Mouse (Mus musculus): Measurements from ENCODE around the gene Psg22. TPM values are rescaled to one million over a fixed set of nuclear protein-coding genes. Genes with fewer than 3 reads are reported as not detected.
"Not testable (repeated sequence)": the region's sequence is repeated elsewhere in the genome, so short reads cannot be mapped to it uniquely, and the experiment has no call there.

Gene Psg22
- polyA plus RNA-seq (2014; fragmentation: Nextera tagmentation; extraction: Ambion mirVana) = not detected in 2 replicates

GRCm38 (mm10) chr7:18717790-18718189 lies at the start of gene Psg22:
Psg22 (plus strand) TSS chr7:18718090.
- Histone ChIP-seq H3K27me3 (ENCODE audit: control insufficient read depth, insufficient read depth, low read length) (no peaks in the 10 kb centered on the region), H3K9ac (ENCODE audit: low read length) (no peak within 1 kb of the TSS), H3K4me2 (ENCODE audit: low read depth) (no peak within 1 kb of the TSS), H3K27ac (ENCODE audit: low read depth, low read length) (no peak within 1 kb of the TSS), H3K4me3 (ENCODE audit: low read depth, low read length) (no peak within 1 kb of the TSS), H3K9me3 (ENCODE audit: control insufficient read depth, low read length) (no peaks in the 10 kb centered on the region), H3K36me3 (ENCODE audit: control insufficient read depth, insufficient read depth, low read length) (no peaks in the 10 kb centered on the region), H3K4me1 (ENCODE audit: control insufficient read depth, insufficient read depth, low read length) (no peaks in the 10 kb centered on the region)
- 40% methylated on average over 2 of the region's 2 CpGs for WGBS
- ATAC-seq (ENCODE audit: insufficient read depth, low FRiP score, low TSS enrichment) (no peak), DNase-seq (ENCODE audit: low spot score) (no peak)

- Histone ChIP-seq H3K9me3 (ENCODE audit: control insufficient read depth, low read length) (no peaks in the 10 kb centered on the region), H3K27me3 (ENCODE audit: control insufficient read depth, insufficient read depth, low read length) (no peaks in the 10 kb centered on the region), H3K4me1 (ENCODE audit: control insufficient read depth, insufficient read depth, low read length) (no peaks in the 10 kb centered on the region), H3K4me3 (ENCODE audit: low read depth, low read length) (no peak overlapping the region), H3K27ac (ENCODE audit: low read depth, low read length) (no peak overlapping the region), H3K9ac (ENCODE audit: low read length) (no peak overlapping the region), H3K36me3 (ENCODE audit: control insufficient read depth, insufficient read depth, low read length) (no peaks in the 10 kb centered on the region), H3K4me2 (ENCODE audit: low read depth) (no peak overlapping the region)
- ATAC-seq (ENCODE audit: insufficient read depth, low FRiP score, low TSS enrichment) = no peak
- 44% methylated on average over 2 of the region's 2 CpGs for whole genome bisulfite sequencing
- DNase-seq (ENCODE audit: low spot score) = no peak
These were observed 38.1 kb upstream of the Psg22 start for GRCm38 (mm10) chr7:18679772-18680171.

- H3K36me3 ChIP-seq (ENCODE audit: control insufficient read depth, insufficient read depth, low read length) = no peaks in the 10 kb centered on the region
- DNase-seq (ENCODE audit: low spot score) (no peak), ATAC-seq (ENCODE audit: insufficient read depth, low FRiP score, low TSS enrichment) (no peak)
- no peaks in the 10 kb centered on the region for H3K9me3 ChIP-seq (ENCODE audit: control insufficient read depth, low read length)
- no peaks in the 10 kb centered on the region for H3K4me1 ChIP-seq (ENCODE audit: control insufficient read depth, insufficient read depth, low read length)
- no peak overlapping the region for H3K4me3 ChIP-seq (ENCODE audit: low read depth, low read length)
- no peak overlapping the region for H3K4me2 ChIP-seq (ENCODE audit: low read depth)
- no peak overlapping the region for H3K9ac ChIP-seq (ENCODE audit: low read length)
- H3K27me3 ChIP-seq (ENCODE audit: control insufficient read depth, insufficient read depth, low read length) = no peaks in the 10 kb centered on the region
- H3K27ac ChIP-seq (ENCODE audit: low read depth, low read length) = no peak overlapping the region
These were observed 32.3 kb upstream of the Psg22 start for GRCm38 (mm10) chr7:18685586-18685985.

- 58% methylated on average over 2 of the region's 2 CpGs for WGBS
- no peaks in the 10 kb centered on the region for H3K27me3 ChIP-seq (ENCODE audit: control insufficient read depth, insufficient read depth, low read length)
- no peak for DNase-seq (ENCODE audit: low spot score)
- no peaks in the 10 kb centered on the region for H3K4me1 ChIP-seq (ENCODE audit: control insufficient read depth, insufficient read depth, low read length)
- H3K4me2 ChIP-seq (ENCODE audit: low read depth) = no peak within 1 kb of the TSS
- H3K9me3 ChIP-seq (ENCODE audit: control insufficient read depth, low read length) = no peaks in the 10 kb centered on the region
- no peak within 1 kb of the TSS for H3K4me3 ChIP-seq (ENCODE audit: low read depth, low read length)
- no peak within 1 kb of the TSS for H3K9ac ChIP-seq (ENCODE audit: low read length)
- no peaks in the 10 kb centered on the region for H3K36me3 ChIP-seq (ENCODE audit: control insufficient read depth, insufficient read depth, low read length)
- no peak within 1 kb of the TSS for H3K27ac ChIP-seq (ENCODE audit: low read depth, low read length)
- ATAC-seq (ENCODE audit: insufficient read depth, low FRiP score, low TSS enrichment) = no peak
These were observed 31.8 kb upstream of the Psg22 start, which contains the start of gene Psg20 for GRCm38 (mm10) chr7:18686085-18686484. Psg20 (minus strand) TSS chr7:18686185.

GRCm38 (mm10) chr7:18710331-18710730 lies 7.6 kb upstream of the Psg22 start:
- not testable (repeated sequence) for H3K36me3 ChIP-seq (ENCODE audit: control insufficient read depth, insufficient read depth, low read length); H3K9ac ChIP-seq (ENCODE audit: low read length); DNase-seq (ENCODE audit: low spot score); H3K4me3 ChIP-seq (ENCODE audit: low read depth, low read length); ATAC-seq (ENCODE audit: insufficient read depth, low FRiP score, low TSS enrichment); H3K4me1 ChIP-seq (ENCODE audit: control insufficient read depth, insufficient read depth, low read length); H3K27ac ChIP-seq (ENCODE audit: low read depth, low read length); H3K27me3 ChIP-seq (ENCODE audit: control insufficient read depth, insufficient read depth, low read length); H3K4me2 ChIP-seq (ENCODE audit: low read depth); H3K9me3 ChIP-seq (ENCODE audit: control insufficient read depth, low read length)
- WGBS = 76% methylated on average over 4 of the region's 4 CpGs

- Histone ChIP-seq H3K4me1 (ENCODE audit: control insufficient read depth, insufficient read depth, low read length) (no peaks in the 10 kb centered on the region), H3K27ac (ENCODE audit: low read depth, low read length) (no peak overlapping the region), H3K9me3 (ENCODE audit: control insufficient read depth, low read length) (no peaks in the 10 kb centered on the region), H3K9ac (ENCODE audit: low read length) (no peak overlapping the region), H3K36me3 (ENCODE audit: control insufficient read depth, insufficient read depth, low read length) (no peaks in the 10 kb centered on the region), H3K4me3 (ENCODE audit: low read depth, low read length) (no peak overlapping the region), H3K27me3 (ENCODE audit: control insufficient read depth, insufficient read depth, low read length) (no peaks in the 10 kb centered on the region), H3K4me2 (ENCODE audit: low read depth) (no peak overlapping the region)
- WGBS = 78% methylated on average over 1 of the region's 1 CpGs
- DNase-seq (ENCODE audit: low spot score) (no peak), ATAC-seq (ENCODE audit: insufficient read depth, low FRiP score, low TSS enrichment) (no peak)
These were observed 7.0 kb upstream of the Psg22 start for GRCm38 (mm10) chr7:18710846-18711245.

GRCm38 (mm10) chr7:18715546-18715945 lies 2.3 kb upstream of the Psg22 start:
- Histone ChIP-seq H3K4me3 (ENCODE audit: low read depth, low read length) (no peak overlapping the region), H3K9me3 (ENCODE audit: control insufficient read depth, low read length) (no peaks in the 10 kb centered on the region), H3K36me3 (ENCODE audit: control insufficient read depth, insufficient read depth, low read length) (no peaks in the 10 kb centered on the region), H3K4me2 (ENCODE audit: low read depth) (no peak overlapping the region), H3K9ac (ENCODE audit: low read length) (no peak overlapping the region), H3K4me1 (ENCODE audit: control insufficient read depth, insufficient read depth, low read length) (no peaks in the 10 kb centered on the region), H3K27me3 (ENCODE audit: control insufficient read depth, insufficient read depth, low read length) (no peaks in the 10 kb centered on the region), H3K27ac (ENCODE audit: low read depth, low read length) (no peak overlapping the region)
- ATAC-seq (ENCODE audit: insufficient read depth, low FRiP score, low TSS enrichment) = no peak
- DNase-seq (ENCODE audit: low spot score) = no peak
- WGBS = 85% methylated on average over 4 of the region's 4 CpGs

GRCm38 (mm10) chr7:18724001-18724400 lies 6.1 kb downstream of the Psg22 start:
- no peak overlapping the region for H3K27ac ChIP-seq (ENCODE audit: low read depth, low read length)
- ATAC-seq (ENCODE audit: insufficient read depth, low FRiP score, low TSS enrichment) = no peak
- WGBS = 89% methylated on average over 6 of the region's 6 CpGs
- H3K36me3 ChIP-seq (ENCODE audit: control insufficient read depth, insufficient read depth, low read length) = no peaks in the 10 kb centered on the region
- no peaks in the 10 kb centered on the region for H3K9me3 ChIP-seq (ENCODE audit: control insufficient read depth, low read length)
- no peaks in the 10 kb centered on the region for H3K27me3 ChIP-seq (ENCODE audit: control insufficient read depth, insufficient read depth, low read length)
- H3K4me1 ChIP-seq (ENCODE audit: control insufficient read depth, insufficient read depth, low read length) = no peaks in the 10 kb centered on the region
- no peak overlapping the region for H3K9ac ChIP-seq (ENCODE audit: low read length)
- H3K4me3 ChIP-seq (ENCODE audit: low read depth, low read length) = no peak overlapping the region
- no peak overlapping the region for H3K4me2 ChIP-seq (ENCODE audit: low read depth)
- DNase-seq (ENCODE audit: low spot score) = no peak

- H3K9ac ChIP-seq (ENCODE audit: low read length); H3K27me3 ChIP-seq (ENCODE audit: control insufficient read depth, insufficient read depth, low read length); ATAC-seq (ENCODE audit: insufficient read depth, low FRiP score, low TSS enrichment); H3K27ac ChIP-seq (ENCODE audit: low read depth, low read length); H3K4me1 ChIP-seq (ENCODE audit: control insufficient read depth, insufficient read depth, low read length); H3K4me2 ChIP-seq (ENCODE audit: low read depth); DNase-seq (ENCODE audit: low spot score); H3K4me3 ChIP-seq (ENCODE audit: low read depth, low read length); H3K9me3 ChIP-seq (ENCODE audit: control insufficient read depth, low read length); H3K36me3 ChIP-seq (ENCODE audit: control insufficient read depth, insufficient read depth, low read length): not testable (repeated sequence)
These were observed 8.0 kb downstream of the Psg22 start for GRCm38 (mm10) chr7:18725931-18726330.
